Mouse (Mus musculus) G1E (cell line): ENCODE data around the gene 4930455H04Rik. TPM values are rescaled to one million over a fixed set of nuclear protein-coding genes. Genes with fewer than 3 reads are reported as not detected.

Experiments
- ATAC-seq: 2 replicates; pipeline ENCODE4 v1.8.0; 2016; ENCODE audit warnings: mild to moderate bottlenecking; ENCODE audit not compliant: insufficient number of reproducible peaks, poor library complexity, low FRiP score, severe bottlenecking; ENCODE audit errors: extremely low read depth
- DNase-seq: peaks from one replicate; pipeline ENCODE4 v3.0.0; 2012; ENCODE audit warnings: low spot score
- H3K27me3 ChIP-seq: 2 replicates; pipeline ENCODE4 v1.6.1; 2012; ENCODE audit warnings: mild to moderate bottlenecking, low read length, inconsistent platforms; ENCODE audit not compliant: insufficient read depth
- H3K36me3 ChIP-seq: replicated peaks from 2 replicates; pipeline ENCODE3; 2012; ENCODE audit warnings: mild to moderate bottlenecking, inconsistent platforms
- H3K4me1 ChIP-seq: 2 replicates; pipeline ENCODE4 v1.6.1; 2012; ENCODE audit warnings: low read depth, low read length, inconsistent platforms, mixed read lengths; ENCODE audit not compliant: insufficient read depth
- H3K4me3 ChIP-seq: 2 replicates; pipeline ENCODE4 v1.5.1; 2012; ENCODE audit warnings: low read depth, mild to moderate bottlenecking, inconsistent platforms, low read length, moderate library complexity, mixed read lengths
- H3K9me3 ChIP-seq: replicated peaks from 2 replicates; pipeline ENCODE4 v1.6.1; 2012; ENCODE audit warnings: inconsistent platforms
- CTCF ChIP-seq: IDR thresholded peaks from 2 replicates; pipeline ENCODE4 v1.5.1; 2012; ENCODE audit warnings: low read depth, low read length, inconsistent platforms, mixed read lengths
- GATA1 ChIP-seq: IDR thresholded peaks from 2 replicates; pipeline ENCODE4 v1.6.1; 2012; ENCODE audit warnings: borderline replicate concordance, low read length, inconsistent platforms, mixed read lengths
- GATA2 ChIP-seq: IDR thresholded peaks from 2 replicates; pipeline ENCODE4 v1.6.1; 2012; ENCODE audit warnings: low read depth, low read length, inconsistent platforms, borderline replicate concordance
- POLR2AphosphoS5 ChIP-seq: IDR thresholded peaks from 2 replicates; pipeline ENCODE4 v1.6.1; 2012; ENCODE audit warnings: low read depth, low read length, inconsistent platforms; ENCODE audit not compliant: insufficient replicate concordance
- TAL1 ChIP-seq: conservative IDR thresholded peaks from 2 replicates; pipeline ENCODE4 v1.6.1; 2012; ENCODE audit warnings: low read depth, low read length, inconsistent platforms, mixed read lengths
- polyA plus RNA-seq: library from polyadenylated mRNA; stranded (reverse); fragments of >175 nt; gene quantifications from 2 replicates; pipeline ENCODE4 v1.2.3, GENCODE M21; 2012
- total RNA-seq, 2 experiments: library from RNA; stranded (forward) in 1 of 2; stranded (reverse) in 1 of 2; fragments of 200-1000 nt in 1 of 2; fragments of >200 nt in 1 of 2; fragmentation: Nextera tagmentation in 1 of 2; gene quantifications; 2 replicates each; pipeline ENCODE4 v1.2.3; 2014 to 2017

4930455H04Rik gene
- total and polyA plus RNA-seq, 3 experiments: not detected

DNA sequence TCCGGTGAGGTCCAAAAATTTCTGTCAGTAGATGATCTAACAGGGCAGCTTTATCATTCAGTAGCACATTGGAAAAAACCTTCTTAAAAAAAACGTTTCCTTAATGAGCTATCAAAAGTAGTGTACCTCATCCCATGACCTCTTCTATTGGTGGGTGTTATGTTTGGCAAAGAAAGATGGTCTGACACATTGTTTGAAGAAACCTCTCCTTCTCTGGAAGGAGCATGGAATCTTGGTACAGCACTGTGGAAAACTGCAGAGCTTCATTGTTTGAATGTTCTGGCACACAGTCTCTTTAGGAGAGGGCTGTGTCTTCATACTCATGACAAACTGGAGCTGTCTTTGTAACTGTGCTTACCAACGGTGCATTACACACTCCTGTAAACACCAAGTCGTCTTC, 4.9 kb upstream of the 4930455H04Rik start:
- ATAC-seq: no peak
- H3K9me3 ChIP-seq: no peaks in the 10 kb centered on the region
- no peak for DNase-seq
- TF ChIP-seq GATA1 (no peak), GATA2 (no peak), POLR2AphosphoS5 (no peak), CTCF (no peak), TAL1 (no peak)
- no peaks in the 10 kb centered on the region for H3K27me3 ChIP-seq
- H3K4me3 ChIP-seq: no peak overlapping the region
- no peaks in the 10 kb centered on the region for H3K36me3 ChIP-seq
- no peaks in the 10 kb centered on the region for H3K4me1 ChIP-seq

DNA sequence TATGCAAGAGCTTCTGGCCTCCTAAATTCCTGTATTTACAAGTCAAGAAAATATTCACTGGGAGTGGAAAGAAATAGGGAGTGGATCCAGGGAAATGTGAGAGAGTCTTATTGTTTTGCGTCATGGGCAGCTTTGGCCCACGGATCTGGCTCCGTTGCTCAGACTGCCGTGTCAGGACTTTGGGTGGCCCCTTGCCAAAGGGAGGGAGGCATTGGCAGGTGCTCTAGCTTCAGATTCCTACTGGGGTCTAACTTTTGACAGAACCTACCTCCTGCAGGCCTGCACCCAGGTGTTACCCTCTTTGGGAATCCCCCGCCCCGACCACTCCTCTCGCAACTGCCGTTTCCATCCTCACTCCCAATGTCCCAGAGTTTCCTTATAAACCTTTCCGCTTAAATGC, 3.6 kb upstream of the 4930455H04Rik start:
- H3K9me3 ChIP-seq: no peaks in the 10 kb centered on the region
- no peak for DNase-seq
- H3K4me1 ChIP-seq: no peaks in the 10 kb centered on the region
- no peaks in the 10 kb centered on the region for H3K36me3 ChIP-seq
- H3K4me3 ChIP-seq: no peak overlapping the region
- TF ChIP-seq GATA1 (no peak), POLR2AphosphoS5 (no peak), CTCF (no peak), TAL1 (no peak), GATA2 (no peak)
- ATAC-seq: no peak
- no peaks in the 10 kb centered on the region; the same call in 1 of the 2 replicates for H3K27me3 ChIP-seq

DNA sequence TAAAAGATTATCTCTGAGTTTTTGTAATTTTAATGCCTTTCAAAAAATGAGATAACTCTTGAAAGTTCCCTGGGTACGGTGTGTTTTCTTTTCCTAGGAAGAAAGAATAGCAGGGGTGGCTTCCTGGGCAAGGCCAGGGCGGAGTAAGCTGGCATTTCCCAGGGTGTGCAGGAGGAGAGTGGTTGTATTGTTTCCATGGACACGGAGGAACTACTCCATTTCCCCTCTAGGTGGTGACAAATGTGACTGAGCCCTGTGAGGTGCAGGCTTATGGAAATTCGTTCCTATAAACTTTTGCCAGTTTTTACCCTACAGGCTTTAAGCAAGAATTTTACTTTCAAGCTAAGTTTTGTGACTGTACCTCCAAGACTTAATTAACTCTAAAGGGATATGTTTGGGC, 1.8 kb upstream of the 4930455H04Rik start:
- no peak for TF ChIP-seq GATA1
- TF ChIP-seq POLR2AphosphoS5: no peak
- no peak for TF ChIP-seq TAL1
- no peak for TF ChIP-seq GATA2
- TF ChIP-seq CTCF: no peak
- no peaks in the 10 kb centered on the region for H3K36me3 ChIP-seq
- H3K9me3 ChIP-seq: no peaks in the 10 kb centered on the region
- no peak overlapping the region for H3K4me3 ChIP-seq
- H3K27me3 ChIP-seq: no peaks in the 10 kb centered on the region; the same call in 1 of the 2 replicates
- H3K4me1 ChIP-seq: no peaks in the 10 kb centered on the region
- DNase-seq (no peak), ATAC-seq (no peak)

DNA sequence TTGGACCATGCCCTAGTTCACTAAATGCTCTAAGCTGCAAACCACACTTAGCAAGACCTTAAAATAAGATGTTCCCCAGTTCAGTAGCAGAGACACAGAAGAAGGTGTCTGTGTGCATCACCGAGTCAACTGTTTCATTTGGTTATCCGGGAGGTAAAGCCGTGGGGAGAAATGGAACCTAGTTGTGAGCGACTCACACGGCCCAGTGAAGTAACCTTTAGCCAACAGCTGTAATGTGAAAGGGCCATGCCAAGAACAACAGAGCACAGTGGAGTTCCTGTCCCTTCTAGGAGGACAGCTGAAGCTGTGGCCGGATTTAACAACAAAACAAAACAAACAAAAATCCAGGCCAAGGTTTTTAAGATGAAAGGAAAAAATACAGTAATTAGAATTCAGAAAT, 1.3 kb upstream of the 4930455H04Rik start:
- Histone ChIP-seq H3K4me1 (no peaks in the 10 kb centered on the region), H3K4me3 (no peak overlapping the region), H3K27me3 (no peaks in the 10 kb centered on the region; the same call in 1 of the 2 replicates), H3K9me3 (no peaks in the 10 kb centered on the region), H3K36me3 (no peaks in the 10 kb centered on the region)
- no peak for TF ChIP-seq CTCF
- TF ChIP-seq GATA1: no peak
- TF ChIP-seq TAL1: no peak
- no peak for TF ChIP-seq GATA2
- TF ChIP-seq POLR2AphosphoS5: no peak
- DNase-seq (no peak), ATAC-seq (no peak)

DNA sequence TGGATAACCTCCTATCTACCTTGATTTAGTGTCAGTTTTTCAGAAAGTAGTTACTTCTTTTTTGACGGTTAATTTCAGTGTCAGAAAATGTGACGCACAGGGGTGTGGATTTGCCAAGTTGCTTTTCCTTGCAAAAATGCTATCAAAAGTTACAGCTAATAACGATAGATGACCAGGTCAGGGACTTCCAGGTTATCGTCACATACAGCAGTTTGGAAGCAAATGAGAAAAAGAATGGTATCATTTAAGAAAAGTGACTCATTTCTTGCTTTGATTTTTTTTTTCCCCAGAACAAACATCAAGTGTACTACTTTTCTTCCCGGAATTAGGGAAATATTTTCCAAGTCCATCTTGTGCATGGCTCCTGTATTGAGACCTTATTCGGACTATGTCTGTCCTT, 631 bp upstream of the 4930455H04Rik start:
- ATAC-seq (no peak), DNase-seq (no peak)
- H3K4me1 ChIP-seq: no peaks in the 10 kb centered on the region
- TF ChIP-seq CTCF (no peak), POLR2AphosphoS5 (no peak), GATA2 (no peak), GATA1 (no peak), TAL1 (no peak)
- no peaks in the 10 kb centered on the region for H3K36me3 ChIP-seq
- H3K27me3 ChIP-seq: no peaks in the 10 kb centered on the region; the same call in 1 of the 2 replicates
- no peak overlapping the region for H3K4me3 ChIP-seq
- no peaks in the 10 kb centered on the region for H3K9me3 ChIP-seq

DNA sequence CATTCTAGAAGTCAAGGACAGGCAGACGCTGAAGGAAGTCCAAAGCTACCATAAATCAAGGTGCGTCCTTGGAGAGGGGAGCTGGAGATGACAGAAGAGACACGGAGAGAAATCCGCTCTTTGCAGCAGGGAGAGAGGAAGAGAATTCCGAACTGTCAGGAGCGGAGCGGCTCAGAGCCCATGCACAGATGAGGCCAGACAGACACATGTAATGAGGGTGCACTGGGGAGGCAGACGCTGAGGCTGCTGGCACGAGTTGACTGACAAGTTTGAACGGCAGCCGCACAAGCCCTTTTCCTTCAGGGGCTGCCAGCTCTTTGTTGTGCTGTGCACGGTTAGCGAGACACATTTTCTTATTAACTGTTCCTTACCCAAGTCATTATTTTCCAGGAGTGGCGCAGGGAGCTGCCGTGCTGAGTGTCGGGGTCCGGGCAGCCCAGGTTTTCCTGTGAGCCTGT, 502 bp downstream of the 4930455H04Rik start, which contains the start of gene Palmd:
Gene Palmd (minus strand): TSS at position 448 of the 458 bp plus-strand sequence.
- Histone ChIP-seq H3K4me1 (no peaks in the 10 kb centered on the region), H3K27me3 (no peaks in the 10 kb centered on the region; the same call in 1 of the 2 replicates), H3K4me3 (no peak within 1 kb of the TSS), H3K9me3 (no peaks in the 10 kb centered on the region), H3K36me3 (no peaks in the 10 kb centered on the region)
- TF ChIP-seq CTCF (no peak), GATA1 (no peak), TAL1 (no peak), POLR2AphosphoS5 (no peak), GATA2 (no peak)
- no peak for ATAC-seq
- no peak for DNase-seq

DNA sequence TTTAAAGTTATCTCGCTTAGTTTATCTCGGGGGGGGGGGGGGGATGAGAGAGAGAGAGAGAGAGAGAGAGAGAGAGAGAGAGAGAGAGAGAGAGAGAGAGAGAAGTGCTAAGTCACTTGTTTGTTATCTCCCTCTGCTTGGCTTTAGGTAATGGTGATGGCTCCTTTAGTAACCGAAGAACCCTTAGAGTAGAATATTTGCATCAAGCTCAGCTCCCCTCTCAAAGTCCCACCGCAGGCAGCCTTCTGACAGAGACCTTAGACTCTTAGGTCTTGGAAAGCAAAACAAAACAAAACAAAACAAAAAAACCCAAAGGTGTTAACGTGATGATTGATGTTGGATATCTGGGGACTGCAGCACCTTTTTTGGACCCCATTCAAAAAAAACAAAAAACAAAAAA, 936 bp downstream of the 4930455H04Rik start:
- no peaks in the 10 kb centered on the region; the same call in 1 of the 2 replicates for H3K27me3 ChIP-seq
- TF ChIP-seq TAL1 (no peak), CTCF (no peak), GATA1 (no peak), GATA2 (no peak), POLR2AphosphoS5 (no peak)
- DNase-seq (no peak), ATAC-seq (no peak)
- H3K36me3 ChIP-seq: no peaks in the 10 kb centered on the region
- H3K9me3 ChIP-seq: no peaks in the 10 kb centered on the region
- H3K4me1 ChIP-seq: no peaks in the 10 kb centered on the region
- H3K4me3 ChIP-seq: no peak overlapping the region
